Mouse (Mus musculus): ENCODE measurements around the gene Slc16a1.

GRCm38 (mm10) chr3:104671543-104671942 is 33.1 kb downstream of the Slc16a1 start:
- TF ChIP-seq RAD21 (IDR thresholded peaks at IDR 0.05; ENCODE audit: low read depth, low read length) (no peak), CTCF (conservative IDR thresholded peaks at IDR 0.05 in 1 of 2, IDR thresholded peaks at IDR 0.05 in 1 of 2; ENCODE audit: low read depth in 2 of 2, low read length in 2 of 2) (no peak), ETS1 (conservative IDR thresholded peaks at IDR 0.05; ENCODE audit: low read depth, low read length) (no peak), POLR2A (IDR thresholded peaks at IDR 0.05; ENCODE audit: low read depth, low read length) (no peak), HCFC1 (IDR thresholded peaks at IDR 0.05; ENCODE audit: low read depth, low read length) (no peak), CHD2 (IDR thresholded peaks at IDR 0.05; ENCODE audit: low read length) (no peak), POLR2AphosphoS2 (IDR thresholded peaks at IDR 0.05; ENCODE audit: low read depth, low read length) (no peak), RCOR1 (conservative IDR thresholded peaks at IDR 0.05; ENCODE audit: low read depth, low read length) (no peak), E2F4 (IDR thresholded peaks at IDR 0.05; ENCODE audit: insufficient replicate concordance, low read depth, low read length) (no peak), JUND (conservative IDR thresholded peaks at IDR 0.05; ENCODE audit: low read depth, low read length) (no peak), ZKSCAN1 (IDR thresholded peaks at IDR 0.05; ENCODE audit: borderline replicate concordance, low read depth, low read length) (no peak), KAT2A (IDR thresholded peaks at IDR 0.05; ENCODE audit: insufficient replicate concordance, low read length) (no peak)
